Mouse (Mus musculus): Measurements from ENCODE around the gene Mthfr.

The Mthfr gene

DNA sequence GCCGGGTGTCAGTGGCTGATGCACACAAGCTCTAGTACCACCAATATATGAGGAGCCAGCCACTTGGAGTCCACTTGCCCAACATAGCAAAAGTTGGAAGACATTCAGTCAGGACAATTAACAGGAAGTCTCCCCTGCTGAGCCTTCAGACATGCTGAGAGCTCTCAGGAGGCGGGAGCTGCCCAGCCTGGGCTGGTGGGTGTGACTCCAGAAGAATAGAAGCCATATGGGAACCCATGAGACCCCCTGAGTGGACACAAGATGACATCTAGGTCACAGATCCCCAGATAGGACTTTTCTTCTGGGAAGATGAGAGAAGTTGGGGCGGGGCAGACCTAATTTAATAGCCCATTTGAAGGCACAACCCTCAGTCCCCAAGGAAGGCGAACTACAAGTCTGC is 50.3 kb downstream of the Mthfr start:
- DNase-seq (ENCODE audit: low spot score) = no peak

DNA sequence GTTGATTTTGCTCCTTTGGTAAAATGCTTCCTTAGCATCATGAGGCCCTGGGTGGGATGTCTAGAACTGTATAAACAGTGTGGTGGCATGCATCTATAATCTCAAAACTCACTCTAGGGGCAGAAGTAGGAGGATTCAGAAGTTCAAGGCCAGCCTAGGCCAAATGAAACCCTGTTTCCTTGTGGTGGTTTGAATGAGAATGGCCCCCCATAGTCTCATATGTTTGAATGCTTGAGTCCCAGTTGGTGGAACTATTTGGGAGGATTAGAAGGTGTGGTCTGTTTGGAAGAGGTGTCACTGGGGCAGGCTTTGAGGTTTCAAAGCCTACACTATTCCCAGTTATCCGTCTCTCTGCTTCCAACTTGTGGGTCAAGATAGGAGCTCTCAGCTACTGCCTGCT is 52.3 kb downstream of the Mthfr start:
- no peak for DNase-seq (ENCODE audit: low spot score)

GRCm38 (mm10) chr4:148092551-148093271 is 53.8 kb downstream of the Mthfr start:
- DNase-seq (ENCODE audit: low spot score) = no peak

- no peak for DNase-seq (ENCODE audit: low spot score)
Observed at GRCm38 (mm10) chr4:148094161-148094560, 55.3 kb downstream of the Mthfr start.

DNA sequence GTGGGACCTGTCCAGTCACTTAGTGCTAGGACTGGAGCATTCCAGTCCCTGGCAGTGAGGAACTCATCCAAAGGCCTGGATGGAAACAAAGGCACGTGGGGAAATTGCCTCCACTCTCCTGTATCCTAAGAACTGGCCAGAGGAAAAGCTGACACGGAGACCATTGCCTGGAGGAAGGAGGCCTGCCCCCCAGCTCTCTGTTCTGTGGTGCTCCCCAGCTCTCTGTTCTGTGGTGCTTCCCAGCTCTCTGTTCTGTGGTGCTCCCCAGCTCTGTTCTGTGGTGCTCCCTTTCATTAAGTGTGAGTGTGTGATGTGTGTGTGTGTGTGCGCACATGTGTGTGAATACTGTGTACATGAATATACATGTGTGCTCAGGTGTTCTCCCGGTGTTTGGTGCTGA is 56.2 kb downstream of the Mthfr start:
- DNase-seq (ENCODE audit: low spot score) = no peak

GRCm38 (mm10) chr4:148097936-148098335 is 59.1 kb downstream of the Mthfr start:
- no peak for DNase-seq (ENCODE audit: low spot score)

DNA sequence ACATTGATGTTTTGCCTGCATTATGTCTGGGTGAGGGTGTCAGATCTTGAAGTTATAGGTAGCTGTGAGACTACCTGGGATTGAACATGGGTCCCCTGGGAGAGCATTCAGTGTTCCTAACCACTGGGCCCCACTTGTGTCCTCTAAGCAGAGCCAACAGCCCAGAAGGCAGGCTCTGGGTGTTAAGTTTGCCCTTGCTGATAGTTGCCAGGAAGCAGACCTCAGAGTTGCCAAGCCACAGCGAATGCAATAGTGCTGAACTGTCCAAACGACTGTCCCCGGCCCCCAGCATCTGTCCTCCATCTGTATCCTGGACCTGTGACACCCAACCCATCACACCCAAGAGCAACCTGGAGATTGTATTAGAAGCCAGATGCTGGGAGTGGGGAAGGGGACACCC is 59.8 kb downstream of the Mthfr start:
- DNase-seq (ENCODE audit: low spot score) = no peak

DNA sequence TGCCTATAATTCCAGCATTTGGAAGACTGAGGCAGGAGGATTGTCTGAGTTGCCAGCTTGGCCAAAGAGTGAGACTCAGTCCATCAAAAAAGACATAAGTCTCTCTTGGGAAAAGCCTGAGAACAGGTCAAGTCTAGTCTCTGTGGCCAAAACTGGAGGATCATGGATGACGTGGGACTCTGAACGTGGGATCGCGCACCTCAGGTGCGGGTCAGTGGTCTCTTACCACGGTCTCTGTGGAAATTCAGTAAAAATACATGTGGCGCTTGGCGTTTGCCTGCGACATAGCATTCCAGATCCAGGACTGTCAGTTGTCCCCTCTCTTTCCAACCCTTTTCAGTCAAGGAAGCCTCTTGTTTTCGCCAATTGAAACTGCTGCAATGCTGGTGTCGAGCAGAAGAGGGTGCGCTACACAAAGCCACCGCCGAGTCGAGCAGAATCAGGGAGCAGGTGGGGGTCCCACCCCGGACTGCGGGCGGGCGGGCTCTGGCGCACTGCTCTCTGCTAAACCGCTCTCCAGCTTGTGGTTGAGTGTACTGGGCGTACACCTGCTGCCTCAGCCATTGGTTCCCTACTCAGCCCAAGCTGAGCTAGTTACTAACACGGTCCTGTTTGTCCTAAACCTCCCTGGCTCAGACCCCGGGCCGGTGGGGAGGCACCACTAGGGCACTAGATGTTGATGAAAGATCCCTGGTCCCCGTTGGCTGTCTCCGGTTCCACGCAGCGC is 63.1 kb downstream of the Mthfr start:
- no peak for DNase-seq (ENCODE audit: low spot score)

DNA sequence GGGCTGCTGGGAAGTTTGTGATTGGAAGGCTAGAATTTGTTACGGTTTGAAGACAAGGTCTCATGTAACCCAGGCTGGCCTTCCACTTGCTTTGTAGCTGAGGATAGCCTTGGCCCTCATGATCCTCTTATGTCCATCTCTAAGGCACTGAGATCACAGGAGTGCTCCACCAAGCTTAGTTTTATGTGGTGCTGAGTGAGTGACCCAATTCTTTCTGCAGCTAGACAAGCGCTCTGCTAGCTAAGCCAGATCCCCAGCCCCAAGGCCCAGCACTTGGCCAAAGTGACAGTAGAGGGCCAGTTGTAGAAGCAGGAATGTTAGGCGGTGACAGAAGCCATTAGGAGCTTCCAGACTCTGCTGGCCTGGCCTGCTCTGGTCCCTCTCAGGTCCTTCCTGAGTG is 65.3 kb downstream of the Mthfr start:
- DNase-seq (ENCODE audit: low spot score) = no peak

- no peak for DNase-seq (ENCODE audit: low spot score)
Observed at GRCm38 (mm10) chr4:148107621-148108291, 68.9 kb downstream of the Mthfr start.

- no peak for DNase-seq (ENCODE audit: low spot score)
Observed at GRCm38 (mm10) chr4:148108565-148109100, 69.8 kb downstream of the Mthfr start.

All from yolk sac, embryonic 10.5 days (tissue).